Mouse (Mus musculus) urinary bladder, postnatal 10 days (tissue): ENCODE results near the gene Cfap99.
A peak's percentile ranks its signal among the peaks of the same experiment; 100 is the strongest.

Experiments used
- DNase-seq: peaks from one replicate; pipeline ENCODE4 v3.0.0; 2022; ENCODE audit warnings: low spot score

Cfap99 gene

DNA sequence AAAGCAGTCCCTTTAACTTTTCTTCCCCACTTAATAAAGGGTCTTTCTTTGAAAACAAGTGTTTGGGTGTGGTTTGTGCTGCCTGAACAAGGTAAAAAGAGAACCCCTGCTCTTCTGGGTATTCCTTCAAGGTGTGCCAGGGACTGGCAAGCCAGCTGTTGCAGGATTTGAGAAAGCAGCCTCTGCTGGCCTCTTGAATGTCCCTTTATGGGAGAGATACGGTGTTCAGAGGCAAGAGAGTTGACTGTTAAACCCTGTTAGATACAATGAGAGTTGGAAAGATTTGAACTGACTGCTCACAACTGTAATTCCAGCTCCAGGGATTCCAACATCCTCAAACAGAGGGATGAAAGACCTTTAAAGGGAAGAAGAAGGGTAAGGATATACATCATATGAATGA, 45.7 kb downstream of the Cfap99 start:
- DNase-seq: no peak

GRCm38 (mm10) chr5:34335539-34336096, 47.2 kb downstream of the Cfap99 start:
- DNase-seq: no peak

GRCm38 (mm10) chr5:34336097-34336774, 47.8 kb downstream of the Cfap99 start, which contains the start of gene Rnf4:
Gene Rnf4 (plus strand): TSS chr5:34336289.
- peak; percentile 88 for DNase-seq

DNA sequence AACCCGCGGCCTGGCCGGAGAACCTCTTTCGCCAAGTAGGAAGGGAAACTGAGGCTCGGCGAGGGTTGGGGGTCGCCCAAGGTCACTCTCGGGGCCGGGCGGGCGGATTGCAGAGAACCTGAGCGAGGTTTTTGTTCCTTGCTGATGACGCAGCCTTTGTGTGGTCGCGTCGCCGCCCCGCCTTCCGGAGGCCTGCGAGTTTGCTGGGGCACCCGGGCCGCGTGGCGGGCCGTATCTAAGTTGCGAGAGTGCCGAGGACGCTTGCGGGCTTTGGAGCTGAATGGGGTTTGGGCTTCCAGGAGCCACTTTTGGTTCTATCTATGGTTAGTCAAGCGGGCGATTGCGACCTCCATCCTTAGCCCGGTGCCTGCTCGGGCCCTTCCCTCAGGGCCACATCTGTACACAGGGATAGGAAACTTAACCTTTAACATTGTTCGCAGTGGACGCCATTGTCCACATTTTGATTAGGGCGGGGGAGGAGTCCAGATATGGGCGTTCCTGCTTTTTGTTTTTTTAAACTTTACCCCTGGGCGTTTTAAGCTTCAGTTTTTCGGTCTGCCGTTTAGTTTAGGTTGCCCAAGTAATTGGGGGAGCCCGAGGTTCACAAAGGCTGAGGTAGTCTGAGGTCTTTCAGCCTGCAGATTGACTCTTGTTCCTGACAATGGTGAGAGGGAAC, 48.5 kb downstream of the Cfap99 start:
- peak; percentile 26 for DNase-seq

DNA sequence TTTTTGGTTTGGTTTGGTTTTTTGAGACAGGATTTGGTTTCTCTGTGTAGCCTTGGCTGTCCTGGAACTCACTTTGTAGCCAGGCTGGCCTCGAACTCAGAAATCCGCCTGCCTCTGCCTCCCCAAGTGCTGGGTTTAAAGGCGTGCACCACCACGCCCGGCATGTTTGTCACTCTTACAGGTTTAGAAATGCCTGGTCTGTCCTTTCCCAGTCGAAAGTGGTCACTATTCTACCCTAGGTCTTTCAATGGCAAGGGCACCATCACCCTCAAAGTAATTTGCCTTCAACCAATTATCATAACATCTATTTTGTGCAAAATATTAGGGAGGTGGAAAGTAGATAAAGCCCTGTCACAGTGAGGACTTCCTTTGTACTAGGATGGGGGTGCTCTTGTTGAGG, 51.8 kb downstream of the Cfap99 start:
- no peak for DNase-seq

DNA sequence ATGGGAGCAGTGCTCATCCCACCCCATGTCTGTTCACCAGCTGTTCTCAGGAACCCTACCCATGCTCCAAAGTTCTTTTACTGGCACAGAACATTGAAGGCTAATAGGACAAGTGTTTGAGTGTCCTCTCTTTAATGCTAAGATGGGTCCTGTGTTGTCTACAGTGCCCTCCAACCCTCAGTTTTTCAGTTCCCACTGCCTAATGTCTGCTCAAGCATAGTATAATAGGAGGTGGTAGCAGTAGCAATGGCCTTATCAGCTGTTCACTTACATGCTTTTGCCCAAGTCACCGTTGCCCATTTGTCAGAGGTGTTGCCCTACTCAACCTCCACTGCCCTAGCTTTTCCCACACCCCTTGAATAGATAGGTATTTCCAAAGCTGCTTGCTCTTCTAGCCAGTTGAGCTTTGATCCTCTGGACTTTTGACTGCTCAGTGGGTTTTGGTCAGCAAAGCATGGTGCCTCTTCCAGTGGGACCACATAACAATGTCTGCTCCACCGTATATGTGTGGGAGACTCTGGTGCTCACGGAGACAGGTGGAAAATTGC, 63.8 kb downstream of the Cfap99 start:
- no peak for DNase-seq

DNA sequence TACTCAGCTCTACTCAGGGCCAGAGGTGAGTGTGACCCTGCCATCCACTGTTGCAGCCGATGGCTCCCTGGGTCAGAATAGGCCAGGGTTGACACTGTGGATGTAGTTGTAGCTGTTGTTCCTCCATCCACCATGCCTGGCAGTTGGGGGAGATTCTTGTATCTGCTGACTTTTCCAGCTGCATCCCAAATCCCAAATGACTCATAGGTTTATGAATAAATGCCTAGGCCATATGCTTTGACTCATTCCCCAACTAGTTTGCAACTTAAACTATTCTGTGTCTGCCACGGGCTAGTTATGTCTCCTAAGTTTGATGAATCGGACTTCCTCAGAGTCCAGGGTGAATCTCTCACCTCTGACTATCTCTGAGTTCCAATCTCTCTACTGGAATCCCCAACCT, 71.9 kb downstream of the Cfap99 start:
- no peak for DNase-seq

- no peak for DNase-seq
These were observed 74.7 kb downstream of the Cfap99 start for GRCm38 (mm10) chr5:34363115-34363514.

- DNase-seq: no peak
These were observed 80.3 kb downstream of the Cfap99 start for GRCm38 (mm10) chr5:34368551-34369290.

DNA sequence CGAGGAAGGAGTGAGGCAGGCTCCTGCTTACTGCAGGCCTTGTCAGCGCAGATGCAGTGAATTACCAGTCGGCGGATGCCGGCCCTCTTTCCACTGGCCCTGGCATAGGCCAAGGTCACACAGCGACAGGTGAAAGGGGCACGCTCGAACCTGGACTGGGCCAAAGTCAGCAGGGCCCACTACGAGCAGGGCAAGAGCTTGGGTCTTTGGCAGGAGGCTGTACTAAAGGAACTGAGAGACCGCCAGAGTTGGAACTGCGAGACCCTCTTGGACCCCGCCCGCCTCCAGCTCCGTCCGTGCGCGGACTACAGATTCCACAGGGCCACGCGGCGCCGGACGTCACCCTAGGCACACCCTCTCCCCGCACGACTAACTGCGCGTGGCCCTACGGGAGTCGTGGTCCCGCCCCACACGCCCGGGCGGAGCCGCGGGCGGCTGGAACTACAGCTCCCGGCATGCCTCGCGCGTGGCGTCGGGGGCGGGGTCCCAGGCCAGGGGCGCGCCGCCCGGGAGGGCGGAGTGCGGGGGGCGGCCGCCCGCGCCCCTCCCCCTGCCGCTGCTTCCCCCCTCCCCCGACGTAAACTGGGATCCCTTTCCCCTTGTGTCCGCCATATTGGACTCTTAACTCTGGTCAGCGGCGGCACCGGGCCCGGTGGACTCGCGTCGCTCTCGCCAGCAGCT, 81.1 kb downstream of the Cfap99 start, which contains the start of gene Fam193a:
TSS of gene Fam193a (plus strand) at position 593 of the 681 bp plus-strand sequence.
- peak; percentile 83 for DNase-seq

- DNase-seq: peak; percentile 9
These were observed 81.8 kb downstream of the Cfap99 start for GRCm38 (mm10) chr5:34370022-34370823.

GRCm38 (mm10) chr5:34370840-34371239, 82.4 kb downstream of the Cfap99 start:
- no peak for DNase-seq

GRCm38 (mm10) chr5:34372141-34372540, 83.7 kb downstream of the Cfap99 start:
- DNase-seq: no peak

GRCm38 (mm10) chr5:34372541-34372940, 84.1 kb downstream of the Cfap99 start:
- no peak for DNase-seq
